Mouse (Mus musculus): ENCODE measurements around the gene Met. TPM values are rescaled to one million over a fixed set of nuclear protein-coding genes. Genes with fewer than 3 reads are reported as not detected.

The Met gene
- total RNA-seq, 2 experiments from 2014 or later: 1.5 to 2.4 TPM

- DNase-seq (ENCODE audit: low spot score): no peak
- intact Hi-C loops (cut with DNase I): no loop called here
Observed at GRCm38 (mm10) chr6:17488291-17488817, 24.8 kb downstream of the Met start.

- no peak for DNase-seq (ENCODE audit: low spot score)
- intact Hi-C loops (cut with DNase I): no loop called here
Observed at GRCm38 (mm10) chr6:17490786-17491185, 27.2 kb downstream of the Met start.

- intact Hi-C loops (cut with DNase I): no loop called here
- DNase-seq (ENCODE audit: low spot score): no peak
Observed at GRCm38 (mm10) chr6:17491502-17491901, 27.9 kb downstream of the Met start.

- intact Hi-C loops (cut with DNase I): no loop called here
- no peak for DNase-seq (ENCODE audit: low spot score)
Observed at GRCm38 (mm10) chr6:17492062-17492461, 28.5 kb downstream of the Met start.

GRCm38 (mm10) chr6:17495413-17495812, 31.8 kb downstream of the Met start:
- intact Hi-C loops (cut with DNase I): no loop called here
- no peak for DNase-seq (ENCODE audit: low spot score)

- DNase-seq (ENCODE audit: low spot score): no peak
- intact Hi-C loops (cut with DNase I): no loop called here
Observed at GRCm38 (mm10) chr6:17497366-17497765, 33.8 kb downstream of the Met start.

GRCm38 (mm10) chr6:17498801-17499200, 35.2 kb downstream of the Met start:
- intact Hi-C loops (cut with DNase I): no loop called here
- DNase-seq (ENCODE audit: low spot score): no peak

GRCm38 (mm10) chr6:17501440-17501839, 37.8 kb downstream of the Met start:
- no peak for DNase-seq (ENCODE audit: low spot score)

GRCm38 (mm10) chr6:17502311-17502710, 38.7 kb downstream of the Met start:
- DNase-seq (ENCODE audit: low spot score): no peak
- intact Hi-C loops (cut with DNase I): no loop called here

More at GRCm38 (mm10) chr6:17501440-17501839, 37.8 kb downstream of the Met start:
- intact Hi-C loops (cut with DNase I): no loop called here

GRCm38 (mm10) chr6:17503724-17504123, 40.1 kb downstream of the Met start:
- no peak for DNase-seq (ENCODE audit: low spot score)
- intact Hi-C loops (cut with DNase I): no loop called here

- DNase-seq (ENCODE audit: low spot score): no peak
- intact Hi-C loops (cut with DNase I): no loop called here
Observed at GRCm38 (mm10) chr6:17505530-17505929, 41.9 kb downstream of the Met start.

GRCm38 (mm10) chr6:17506831-17507230, 43.2 kb downstream of the Met start:
- intact Hi-C loops (cut with DNase I): no loop called here
- DNase-seq (ENCODE audit: low spot score): no peak

- intact Hi-C loops (cut with DNase I): no loop called here
- DNase-seq (ENCODE audit: low spot score): no peak
Observed at GRCm38 (mm10) chr6:17508184-17508583, 44.6 kb downstream of the Met start.

- intact Hi-C loops (cut with DNase I): no loop called here
- DNase-seq (ENCODE audit: low spot score): no peak
Observed at GRCm38 (mm10) chr6:17508604-17509372, 45.2 kb downstream of the Met start.

- intact Hi-C loops (cut with DNase I): no loop called here
Observed at GRCm38 (mm10) chr6:17513381-17513780, 49.8 kb downstream of the Met start.

GRCm38 (mm10) chr6:17515775-17516460, 52.3 kb downstream of the Met start:
- intact Hi-C loops (cut with DNase I): no loop called here
- no peak for DNase-seq (ENCODE audit: low spot score)

More at GRCm38 (mm10) chr6:17513381-17513780, 49.8 kb downstream of the Met start:
- no peak for DNase-seq (ENCODE audit: low spot score)

GRCm38 (mm10) chr6:17521901-17522717, 58.5 kb downstream of the Met start:
- no peak for DNase-seq (ENCODE audit: low spot score)
- intact Hi-C loops (cut with DNase I): no loop called here

- DNase-seq (ENCODE audit: low spot score): no peak
- intact Hi-C loops (cut with DNase I): no loop called here
Observed at GRCm38 (mm10) chr6:17522917-17523316, 59.3 kb downstream of the Met start.

- DNase-seq (ENCODE audit: low spot score): no peak
- intact Hi-C loops (cut with DNase I): no loop called here
Observed at GRCm38 (mm10) chr6:17529490-17530269, 66.1 kb downstream of the Met start.

GRCm38 (mm10) chr6:17541615-17542014, 78.0 kb downstream of the Met start:
- intact Hi-C loops (cut with DNase I): no loop called here

More at GRCm38 (mm10) chr6:17541615-17542014, 78.0 kb downstream of the Met start:
- DNase-seq (ENCODE audit: low spot score): no peak

Data from heart, postnatal 25 days (tissue).